Mouse (Mus musculus): Measurements from ENCODE around the gene Il2rb.

The Il2rb gene

DNA sequence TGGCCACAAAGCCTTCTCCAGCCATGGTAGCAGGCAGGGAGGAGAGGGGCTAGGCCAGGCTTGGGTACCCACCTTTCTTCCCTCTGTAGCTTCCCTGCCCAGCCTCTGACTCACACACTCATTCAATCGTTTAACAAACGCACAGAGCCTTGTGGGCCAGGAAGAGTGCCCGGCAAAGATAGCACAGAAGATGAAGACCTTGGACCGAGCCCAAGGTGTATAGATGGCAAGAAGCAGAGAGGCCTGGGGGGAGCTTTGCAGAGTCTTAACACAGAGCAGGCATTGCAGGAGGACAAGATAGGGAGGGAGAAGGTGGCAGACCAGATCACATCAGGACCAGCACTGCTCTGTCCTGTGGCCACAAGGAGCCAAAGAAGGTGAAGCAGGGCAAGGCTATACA, 39.9 kb downstream of the Il2rb start:
- no peak for DNase-seq (ENCODE audit: low read depth, low spot score)
- H3K27me3 ChIP-seq (ENCODE audit: control insufficient read depth, insufficient read depth, low read length, poor library complexity, severe bottlenecking), result no peaks in the 10 kb centered on the region
- H3K36me3 ChIP-seq (ENCODE audit: control insufficient read depth, insufficient read depth, low read length, poor library complexity, severe bottlenecking), result no peaks in the 10 kb centered on the region

DNA sequence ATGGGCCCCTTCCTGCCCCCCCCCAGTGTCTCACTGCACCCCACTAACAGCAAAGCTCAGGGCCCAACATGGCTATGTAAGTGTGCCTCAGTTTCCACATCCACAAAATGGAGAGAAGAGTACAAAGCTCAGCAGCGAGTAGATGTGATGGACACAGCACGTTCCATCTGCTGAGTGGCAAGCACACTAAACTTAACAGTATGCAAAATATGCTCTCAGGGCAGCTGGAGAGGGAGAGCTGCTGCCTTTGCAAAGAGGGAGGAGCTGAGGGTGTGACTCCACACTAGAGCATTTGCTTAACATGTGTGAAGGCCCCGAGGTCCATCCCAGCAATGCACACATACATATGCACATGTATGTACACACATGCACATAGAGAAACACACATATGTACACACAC, 42.1 kb downstream of the Il2rb start:
- no peaks in the 10 kb centered on the region for H3K36me3 ChIP-seq (ENCODE audit: control insufficient read depth, insufficient read depth, low read length, poor library complexity, severe bottlenecking)
- no peak for DNase-seq (ENCODE audit: low read depth, low spot score)
- H3K27me3 ChIP-seq (ENCODE audit: control insufficient read depth, insufficient read depth, low read length, poor library complexity, severe bottlenecking), result no peaks in the 10 kb centered on the region

DNA sequence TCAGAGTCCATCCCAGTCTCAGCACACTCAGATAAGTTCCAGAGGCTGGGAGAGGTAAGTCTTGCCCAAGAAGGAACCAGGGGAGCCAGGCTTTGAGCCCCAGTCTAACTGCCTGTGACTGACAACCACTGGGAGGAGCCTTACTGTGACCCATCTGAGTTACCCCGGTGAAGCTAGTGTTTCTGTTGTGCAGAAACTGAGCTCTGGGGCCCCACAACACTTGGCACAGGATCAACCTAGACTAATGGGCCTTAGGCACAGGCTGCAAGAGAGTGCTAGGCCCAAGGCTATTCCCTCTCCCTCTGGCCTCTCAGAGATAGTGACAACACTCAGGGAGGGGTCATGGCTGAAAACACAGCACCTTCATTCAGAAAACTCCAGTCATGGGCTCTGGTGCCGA, 43.9 kb downstream of the Il2rb start:
- no peaks in the 10 kb centered on the region for H3K36me3 ChIP-seq (ENCODE audit: control insufficient read depth, insufficient read depth, low read length, poor library complexity, severe bottlenecking)
- no peak for DNase-seq (ENCODE audit: low read depth, low spot score)
- H3K27me3 ChIP-seq (ENCODE audit: control insufficient read depth, insufficient read depth, low read length, poor library complexity, severe bottlenecking), result no peaks in the 10 kb centered on the region

DNA sequence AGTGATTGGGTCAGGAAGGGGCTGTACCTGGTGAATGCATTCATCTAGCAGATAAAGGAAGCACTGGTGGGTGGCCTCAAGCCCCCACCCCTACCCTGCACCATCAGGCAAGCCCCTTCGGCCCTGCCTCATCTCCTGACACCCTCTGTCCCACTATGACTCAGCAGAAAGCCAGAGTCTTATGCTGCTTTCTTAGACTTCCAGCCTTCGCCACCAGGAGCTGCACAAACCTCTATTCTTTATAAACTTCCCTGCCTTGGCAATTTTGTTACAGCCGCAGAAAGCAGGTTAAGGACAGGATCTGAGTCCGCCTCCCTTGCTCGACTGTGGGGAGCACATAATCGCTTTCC, 44.7 kb downstream of the Il2rb start:
- H3K36me3 ChIP-seq (ENCODE audit: control insufficient read depth, insufficient read depth, low read length, poor library complexity, severe bottlenecking), result no peaks in the 10 kb centered on the region
- no peak for DNase-seq (ENCODE audit: low read depth, low spot score)
- H3K27me3 ChIP-seq (ENCODE audit: control insufficient read depth, insufficient read depth, low read length, poor library complexity, severe bottlenecking), result no peaks in the 10 kb centered on the region

GRCm38 (mm10) chr15:78449694-78450418, 45.2 kb downstream of the Il2rb start:
- Histone ChIP-seq H3K36me3 (ENCODE audit: control insufficient read depth, insufficient read depth, low read length, poor library complexity, severe bottlenecking) (no peaks in the 10 kb centered on the region), H3K27me3 (ENCODE audit: control insufficient read depth, insufficient read depth, low read length, poor library complexity, severe bottlenecking) (no peaks in the 10 kb centered on the region)
- DNase-seq (ENCODE audit: low read depth, low spot score), result peak; percentile 83

DNA sequence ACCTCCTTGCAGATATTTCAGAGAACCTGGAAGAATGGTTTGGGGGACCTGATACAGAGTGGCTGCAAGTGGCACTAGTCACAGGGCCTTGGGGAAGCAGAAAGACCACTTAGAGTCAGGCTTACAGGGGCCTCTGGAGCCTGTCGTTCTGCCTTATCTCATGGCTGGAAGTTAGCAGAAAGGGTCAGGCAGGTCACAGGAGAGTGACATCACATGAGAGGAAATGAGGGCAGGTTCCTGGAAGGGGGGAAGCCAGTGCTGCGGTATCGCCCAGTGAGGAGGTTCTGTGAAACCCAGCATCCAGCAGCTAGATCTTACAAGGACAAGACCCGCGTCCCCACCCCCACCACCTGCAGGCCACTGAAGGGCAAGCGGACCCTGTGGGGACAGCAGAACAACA, 45.9 kb downstream of the Il2rb start:
- peak; percentile 23 for DNase-seq (ENCODE audit: low read depth, low spot score)
- H3K36me3 ChIP-seq (ENCODE audit: control insufficient read depth, insufficient read depth, low read length, poor library complexity, severe bottlenecking), result no peaks in the 10 kb centered on the region

GRCm38 (mm10) chr15:78447746-78448535, 47.1 kb downstream of the Il2rb start:
- Histone ChIP-seq H3K36me3 (ENCODE audit: control insufficient read depth, insufficient read depth, low read length, poor library complexity, severe bottlenecking) (no peaks in the 10 kb centered on the region), H3K27me3 (ENCODE audit: control insufficient read depth, insufficient read depth, low read length, poor library complexity, severe bottlenecking) (no peaks in the 10 kb centered on the region)
- DNase-seq (ENCODE audit: low read depth, low spot score), result peak; percentile 90

More for the DNA sequence above, 45.9 kb downstream of the Il2rb start:
- no peaks in the 10 kb centered on the region for H3K27me3 ChIP-seq (ENCODE audit: control insufficient read depth, insufficient read depth, low read length, poor library complexity, severe bottlenecking)

DNA sequence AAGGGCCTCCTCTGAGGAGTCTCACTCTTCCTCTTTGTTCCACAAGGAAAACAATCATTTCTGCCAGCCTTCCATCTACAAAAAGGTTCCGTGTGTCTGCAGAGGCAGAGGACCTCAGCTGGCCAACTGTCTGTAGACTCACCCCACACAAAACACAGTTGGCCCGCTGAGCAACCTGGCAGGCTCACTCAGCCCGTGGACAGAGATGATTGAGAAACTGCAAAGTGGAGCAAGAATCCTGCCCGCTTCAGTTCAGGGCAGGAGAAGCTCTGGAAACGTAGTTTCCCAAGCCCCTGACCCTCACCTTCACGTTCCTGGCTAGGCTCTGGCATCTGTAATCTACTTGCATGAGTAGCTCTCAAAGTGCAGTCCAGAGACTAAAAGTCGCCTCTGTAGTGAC, 48.0 kb downstream of the Il2rb start:
- DNase-seq (ENCODE audit: low read depth, low spot score), result no peak
- H3K36me3 ChIP-seq (ENCODE audit: control insufficient read depth, insufficient read depth, low read length, poor library complexity, severe bottlenecking), result no peaks in the 10 kb centered on the region
- H3K27me3 ChIP-seq (ENCODE audit: control insufficient read depth, insufficient read depth, low read length, poor library complexity, severe bottlenecking), result no peaks in the 10 kb centered on the region

GRCm38 (mm10) chr15:78443857-78444256, 51.2 kb downstream of the Il2rb start:
- H3K36me3 ChIP-seq (ENCODE audit: control insufficient read depth, insufficient read depth, low read length, poor library complexity, severe bottlenecking), result no peaks in the 10 kb centered on the region
- no peak for DNase-seq (ENCODE audit: low read depth, low spot score)
- H3K27me3 ChIP-seq (ENCODE audit: control insufficient read depth, insufficient read depth, low read length, poor library complexity, severe bottlenecking), result no peaks in the 10 kb centered on the region

DNA sequence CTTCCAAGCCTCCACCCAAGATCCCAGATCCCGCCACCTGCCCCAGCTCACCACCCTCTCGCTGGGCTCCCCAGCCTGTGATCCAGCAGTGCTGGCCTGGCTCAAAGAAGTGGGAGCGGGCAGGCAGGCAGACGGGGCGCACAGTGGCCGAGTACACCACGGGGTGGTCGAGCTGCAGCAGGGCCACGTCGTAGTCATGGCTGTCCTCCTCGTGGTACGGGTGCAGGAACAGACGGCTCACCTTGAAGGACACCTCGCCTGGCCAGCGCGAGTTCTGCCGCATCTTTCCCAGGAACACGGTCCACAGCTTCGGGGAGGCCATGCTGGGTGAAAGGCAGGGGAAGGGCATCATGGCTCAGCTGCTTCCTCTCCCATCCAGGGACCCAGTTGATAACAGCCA, 52.8 kb downstream of the Il2rb start:
- Histone ChIP-seq H3K36me3 (ENCODE audit: control insufficient read depth, insufficient read depth, low read length, poor library complexity, severe bottlenecking) (no peaks in the 10 kb centered on the region), H3K27me3 (ENCODE audit: control insufficient read depth, insufficient read depth, low read length, poor library complexity, severe bottlenecking) (no peaks in the 10 kb centered on the region)
- no peak for DNase-seq (ENCODE audit: low read depth, low spot score)

DNA sequence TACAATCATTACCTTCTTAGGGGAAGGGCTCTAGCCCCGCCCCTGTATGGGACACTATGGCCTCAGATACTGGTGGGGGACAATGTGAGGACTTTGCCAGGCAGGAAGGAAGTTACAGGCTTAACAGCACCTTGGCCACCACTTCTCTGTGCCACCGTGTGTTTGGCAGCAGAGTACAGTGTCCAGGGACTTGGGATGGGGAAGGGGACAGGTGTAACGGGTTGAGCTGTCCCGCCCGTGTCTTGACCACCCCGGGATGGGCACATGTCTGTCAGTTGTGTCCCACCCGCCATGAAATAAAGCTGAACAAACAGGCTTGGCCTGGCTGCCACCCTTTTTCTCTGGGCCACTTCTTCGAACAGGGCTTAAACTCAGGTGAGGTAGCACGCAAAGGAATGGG, 56.1 kb downstream of the Il2rb start:
- no peak for DNase-seq (ENCODE audit: low read depth, low spot score)
- no peaks in the 10 kb centered on the region for H3K36me3 ChIP-seq (ENCODE audit: control insufficient read depth, insufficient read depth, low read length, poor library complexity, severe bottlenecking)
- H3K27me3 ChIP-seq (ENCODE audit: control insufficient read depth, insufficient read depth, low read length, poor library complexity, severe bottlenecking), result no peaks in the 10 kb centered on the region

GRCm38 (mm10) chr15:78438505-78438904, 56.6 kb downstream of the Il2rb start:
- no peak for DNase-seq (ENCODE audit: low read depth, low spot score)
- Histone ChIP-seq H3K27me3 (ENCODE audit: control insufficient read depth, insufficient read depth, low read length, poor library complexity, severe bottlenecking) (no peaks in the 10 kb centered on the region), H3K36me3 (ENCODE audit: control insufficient read depth, insufficient read depth, low read length, poor library complexity, severe bottlenecking) (no peaks in the 10 kb centered on the region)

DNA sequence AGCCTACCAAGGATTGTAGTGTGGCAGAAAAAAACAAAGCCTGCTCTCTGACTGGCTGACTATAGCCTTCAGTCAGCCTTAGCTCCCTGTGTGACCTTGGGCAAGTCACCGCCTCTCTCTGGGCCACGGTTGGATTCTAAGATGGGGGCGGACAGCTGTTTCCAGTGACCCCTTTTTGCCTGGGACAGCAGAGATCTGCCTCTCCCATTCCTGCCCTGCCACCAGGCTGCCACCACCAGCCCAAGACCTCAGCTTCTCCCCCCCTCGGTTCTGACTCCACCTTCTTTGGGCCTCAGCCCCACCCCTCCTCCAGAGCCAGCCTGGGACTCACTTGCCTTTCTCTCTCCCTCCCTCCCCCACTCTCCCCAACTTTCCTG, 57.1 kb downstream of the Il2rb start:
- Histone ChIP-seq H3K27me3 (ENCODE audit: control insufficient read depth, insufficient read depth, low read length, poor library complexity, severe bottlenecking) (no peaks in the 10 kb centered on the region), H3K36me3 (ENCODE audit: control insufficient read depth, insufficient read depth, low read length, poor library complexity, severe bottlenecking) (no peaks in the 10 kb centered on the region)
- DNase-seq (ENCODE audit: low read depth, low spot score), result no peak

DNA sequence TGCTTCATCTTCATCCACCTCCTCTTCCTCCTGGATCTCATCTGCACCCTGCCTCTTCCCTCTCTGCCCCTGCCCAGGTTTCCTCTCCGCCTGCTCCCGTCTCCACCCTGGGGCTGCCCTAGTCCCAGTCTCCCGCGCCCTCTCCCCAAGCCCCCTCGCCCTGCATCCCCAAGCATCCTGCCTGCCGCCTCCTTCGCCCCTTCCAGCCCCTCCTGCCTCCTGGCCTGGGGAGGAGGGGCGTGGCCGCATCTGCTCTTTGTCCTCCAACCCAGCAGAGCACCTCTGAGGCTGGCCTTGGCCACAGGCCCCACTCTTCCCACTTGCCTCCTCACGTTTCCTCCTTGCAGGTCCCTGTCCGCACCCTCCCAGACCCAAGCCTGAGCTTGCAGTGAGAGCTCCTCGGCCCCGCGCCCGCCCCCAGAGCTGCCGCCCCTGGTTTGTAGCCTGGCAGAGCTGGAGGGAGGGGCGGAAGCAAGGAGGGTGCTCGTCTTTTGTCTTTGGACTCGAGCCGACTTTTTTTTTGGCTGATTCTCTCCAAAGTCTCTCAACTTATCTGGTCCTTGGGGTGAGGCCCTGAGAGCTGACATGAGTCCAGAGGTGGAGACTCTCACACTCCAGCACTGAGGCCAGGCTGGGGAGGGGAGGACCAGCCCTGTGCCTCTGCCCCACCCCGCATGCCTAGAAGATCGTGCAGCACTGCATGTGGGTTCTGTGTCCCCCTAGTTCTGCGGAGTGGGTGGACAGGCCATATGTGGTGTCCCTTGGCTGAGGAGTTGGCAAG, 57.6 kb downstream of the Il2rb start:
- Histone ChIP-seq H3K36me3 (ENCODE audit: control insufficient read depth, insufficient read depth, low read length, poor library complexity, severe bottlenecking) (no peaks in the 10 kb centered on the region), H3K27me3 (ENCODE audit: control insufficient read depth, insufficient read depth, low read length, poor library complexity, severe bottlenecking) (no peaks in the 10 kb centered on the region)
- no peak for DNase-seq (ENCODE audit: low read depth, low spot score)
